Mouse (Mus musculus) mature B cell (primary cell): ENCODE measurements around the gene Fmod.

Experiments used
- in situ Hi-C: fragments of 300-500 bp; cut with MboI; formaldehyde crosslinking; loops from 2 replicates; pipeline ENCODE4 v1.14.3; 2019

Gene Fmod

GRCm38 (mm10) chr1:134056285-134056684 is 19.2 kb downstream of the Fmod start:
- in situ Hi-C loops: no loop called here

- in situ Hi-C loops: no loop called here
These were observed 20.7 kb downstream of the Fmod start for GRCm38 (mm10) chr1:134057736-134058135.

- in situ Hi-C loops: no loop called here
These were observed 21.8 kb downstream of the Fmod start for GRCm38 (mm10) chr1:134058870-134059269.

GRCm38 (mm10) chr1:134059739-134060695 is 23.0 kb downstream of the Fmod start:
- in situ Hi-C loops: loop anchor here (5.0 kb wide), 1 partner anchor 47 kb away; no protein-coding TSS in a partner anchor

GRCm38 (mm10) chr1:134060849-134061569 is 24.0 kb downstream of the Fmod start:
- in situ Hi-C loops: loop anchor here (5.0 kb wide), 1 partner anchor 46 kb away; no protein-coding TSS in a partner anchor

GRCm38 (mm10) chr1:134061915-134062314 is 24.9 kb downstream of the Fmod start:
- in situ Hi-C loops: loop anchor here (5.0 kb wide), 1 partner anchor 45 kb away; no protein-coding TSS in a partner anchor

GRCm38 (mm10) chr1:134062411-134063085 is 25.5 kb downstream of the Fmod start:
- in situ Hi-C loops: loop anchor here (5.0 kb wide), 1 partner anchor 45 kb away; no protein-coding TSS in a partner anchor

GRCm38 (mm10) chr1:134063086-134063772 is 26.2 kb downstream of the Fmod start:
- in situ Hi-C loops: loop anchor here (5.0 kb wide), 1 partner anchor 44 kb away; no protein-coding TSS in a partner anchor

- in situ Hi-C loops: loop anchor here (5.0 kb wide), 1 partner anchor 44 kb away; no protein-coding TSS in a partner anchor
These were observed 26.7 kb downstream of the Fmod start for GRCm38 (mm10) chr1:134063773-134064125.

GRCm38 (mm10) chr1:134064296-134064831 is 27.3 kb downstream of the Fmod start:
- in situ Hi-C loops: loop anchor here (5.0 kb wide), 1 partner anchor 43 kb away; no protein-coding TSS in a partner anchor

- in situ Hi-C loops: no loop called here
These were observed 28.3 kb downstream of the Fmod start for GRCm38 (mm10) chr1:134065241-134065809.

- in situ Hi-C loops: no loop called here
These were observed 29.5 kb downstream of the Fmod start for GRCm38 (mm10) chr1:134066554-134066953.

GRCm38 (mm10) chr1:134067143-134067619 is 30.1 kb downstream of the Fmod start:
- in situ Hi-C loops: no loop called here

GRCm38 (mm10) chr1:134070099-134070669 is 33.1 kb downstream of the Fmod start:
- in situ Hi-C loops: no loop called here

GRCm38 (mm10) chr1:134071411-134072018 is 34.5 kb downstream of the Fmod start:
- in situ Hi-C loops: no loop called here

- in situ Hi-C loops: no loop called here
These were observed 36.1 kb downstream of the Fmod start for GRCm38 (mm10) chr1:134073061-134073564.

GRCm38 (mm10) chr1:134073658-134074057 is 36.6 kb downstream of the Fmod start:
- in situ Hi-C loops: no loop called here

GRCm38 (mm10) chr1:134074184-134074583 is 37.1 kb downstream of the Fmod start:
- in situ Hi-C loops: no loop called here

- in situ Hi-C loops: loop anchor here (25.0 kb wide), 1 partner anchor 1037 kb away; the partner anchor contains the start of genes Mdm4 and Pik3c2b
These were observed 37.6 kb downstream of the Fmod start for GRCm38 (mm10) chr1:134074606-134075005.
